Mouse (Mus musculus) liver, embryonic 15.5 days (tissue): ENCODE results near the gene Dnah7c. TPM values are rescaled to one million over a fixed set of nuclear protein-coding genes. Genes with fewer than 3 reads are reported as not detected.
"Not testable (repeated sequence)": the region's sequence is repeated elsewhere in the genome, so short reads cannot be mapped to it uniquely, and the experiment has no call there.

Source experiments
- ATAC-seq: fragments of 200-750 bp; cut with Nextera tagmentation; 2 replicates; pipeline ENCODE4 v1.8.0; 2017; ENCODE audit warnings: moderate number of reproducible peaks, mild to moderate bottlenecking, moderate library complexity; ENCODE audit not compliant: insufficient read depth
- H3K27ac ChIP-seq: fragments of 300-500 bp; sonication (generic); replicated peaks from 2 replicates; pipeline ENCODE4 v1.5.1; 2015; ENCODE audit warnings: mild to moderate bottlenecking, inconsistent platforms
- H3K27me3 ChIP-seq: fragments of 300-500 bp; sonication (generic); 2 replicates; pipeline ENCODE4 v1.6.1; 2015; ENCODE audit warnings: mild to moderate bottlenecking, inconsistent platforms
- H3K36me3 ChIP-seq: fragments of 300-500 bp; sonication (generic); replicated peaks from 2 replicates; pipeline ENCODE4 v1.6.1; 2015; ENCODE audit warnings: moderate library complexity, mild to moderate bottlenecking, inconsistent platforms
- H3K4me1 ChIP-seq: fragments of 300-500 bp; sonication (generic); replicated peaks from 2 replicates; pipeline ENCODE4 v1.6.1; 2015; ENCODE audit warnings: inconsistent platforms
- H3K4me2 ChIP-seq: fragments of 300-500 bp; sonication (generic); 2 replicates; pipeline ENCODE4 v1.6.1; 2015; ENCODE audit warnings: moderate library complexity, mild to moderate bottlenecking, inconsistent platforms
- H3K4me3 ChIP-seq: fragments of 300-500 bp; sonication (generic); replicated peaks from 2 replicates; pipeline ENCODE4 v1.5.1; 2015; ENCODE audit warnings: mild to moderate bottlenecking, inconsistent platforms
- H3K9ac ChIP-seq: fragments of 300-500 bp; sonication (generic); 2 replicates; pipeline ENCODE4 v1.6.1; 2015; ENCODE audit warnings: moderate library complexity, mild to moderate bottlenecking, inconsistent platforms
- H3K9me3 ChIP-seq: fragments of 300-500 bp; sonication (generic); replicated peaks from 2 replicates; pipeline ENCODE4 v1.6.1; 2016; ENCODE audit warnings: inconsistent platforms
- WGBS: fragments of 180-500 bp; shearing (Covaris S2); methylation state at CpG from one replicate; pipeline ENCODE4 v1.1.7; 2015; ENCODE audit warnings: mixed read lengths; ENCODE audit not compliant: insufficient replicate concordance; 5-methylcytosine and 5-hydroxymethylcytosine counted together
- polyA plus RNA-seq: library from polyadenylated mRNA; unstranded; fragments of >200 nt; fragmentation: Nextera tagmentation; extraction: Ambion mirVana; gene quantifications from 2 replicates; pipeline ENCODE4 v1.2.1, GENCODE M21; 2015

Gene Dnah7c
- not detected in 2 replicates for polyA plus RNA-seq

DNA sequence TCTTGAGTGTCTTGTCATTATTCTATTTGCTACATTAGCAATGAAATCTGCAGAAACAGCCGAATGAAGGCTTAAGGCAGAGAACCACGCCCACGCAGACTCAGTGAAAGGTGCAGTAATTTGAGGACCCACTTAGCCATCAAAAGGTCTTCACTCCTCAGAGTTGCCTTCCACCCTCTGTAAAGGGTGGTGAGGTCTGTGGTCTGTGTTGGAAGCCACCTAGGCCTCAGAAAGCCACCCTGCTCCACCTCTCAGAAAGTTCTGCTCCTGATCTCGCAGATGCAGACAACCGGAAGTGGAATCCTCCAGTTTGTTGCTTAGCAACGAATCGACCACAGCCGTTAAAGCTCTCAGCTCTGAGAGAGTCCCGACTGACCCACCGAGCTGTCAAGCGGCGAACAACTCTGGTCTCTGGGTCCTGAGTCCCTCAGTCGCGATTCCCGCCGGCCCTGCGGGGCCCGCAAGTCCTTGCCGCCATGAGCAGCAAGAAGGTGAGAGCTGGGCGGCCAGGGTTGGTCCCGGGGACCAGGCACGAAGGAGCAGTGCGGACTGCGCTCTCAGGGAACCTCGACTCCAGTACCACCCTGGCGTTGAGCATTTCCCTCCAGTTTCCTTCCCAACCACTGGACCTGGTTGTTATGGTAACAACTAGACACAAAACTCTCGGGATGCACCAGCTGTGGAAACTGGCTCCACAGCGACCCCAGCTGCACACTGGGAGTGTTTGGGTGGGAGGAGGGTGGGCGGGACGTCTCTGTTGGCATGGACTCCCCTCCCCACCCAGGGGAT is at the start of gene Dnah7c:
TSS of gene Dnah7c (plus strand) at position 456 of the 789 bp plus-strand sequence.
- H3K9ac ChIP-seq: no peak within 1 kb of the TSS
- no peak for ATAC-seq
- no peaks in the 10 kb centered on the region for H3K36me3 ChIP-seq
- H3K27ac ChIP-seq: no peak within 1 kb of the TSS
- H3K4me2 ChIP-seq: peak within 1 kb of the TSS; percentile 50
- H3K27me3 ChIP-seq: no peaks in the 10 kb centered on the region
- 0 out of 2 replicates have a peak, but pooled peaks cover 4% of the 10 kb centered on the region for H3K4me1 ChIP-seq
- 11% methylated on average over 30 of the region's 30 CpGs for WGBS
- H3K9me3 ChIP-seq: 0 out of 2 replicates have a peak, but pooled peaks cover 2% of the 10 kb centered on the region
- H3K4me3 ChIP-seq: 0 out of 2 replicates have a peak within 1 kb of the TSS, but pooled peaks have one; percentile 10

DNA sequence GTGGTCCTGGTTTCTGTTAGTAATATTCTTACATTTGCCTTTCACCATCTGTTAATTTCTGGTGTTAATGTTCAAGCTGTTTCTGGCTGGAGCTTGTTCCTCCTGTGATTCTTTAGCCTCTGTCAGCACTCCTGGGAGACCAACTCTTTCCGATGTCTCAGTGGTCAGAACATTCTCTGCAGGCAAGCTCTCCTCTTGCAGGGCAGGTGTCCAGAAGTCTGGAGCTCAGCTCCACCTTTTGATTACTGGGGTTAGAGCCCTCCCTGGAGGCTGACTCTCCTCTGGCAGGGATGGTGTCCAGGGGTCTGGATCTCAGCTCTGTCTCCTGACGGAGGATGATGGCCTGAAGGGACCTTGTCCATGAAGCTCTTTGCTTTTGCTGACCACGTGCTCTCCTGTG is 44.8 kb upstream of the Dnah7c start:
- not testable (repeated sequence) for H3K9me3 ChIP-seq, H3K27me3 ChIP-seq, H3K27ac ChIP-seq, ATAC-seq, H3K4me2 ChIP-seq, H3K4me1 ChIP-seq, H3K36me3 ChIP-seq, H3K9ac ChIP-seq, H3K4me3 ChIP-seq
- 70% methylated on average over 3 of the region's 3 CpGs for WGBS

DNA sequence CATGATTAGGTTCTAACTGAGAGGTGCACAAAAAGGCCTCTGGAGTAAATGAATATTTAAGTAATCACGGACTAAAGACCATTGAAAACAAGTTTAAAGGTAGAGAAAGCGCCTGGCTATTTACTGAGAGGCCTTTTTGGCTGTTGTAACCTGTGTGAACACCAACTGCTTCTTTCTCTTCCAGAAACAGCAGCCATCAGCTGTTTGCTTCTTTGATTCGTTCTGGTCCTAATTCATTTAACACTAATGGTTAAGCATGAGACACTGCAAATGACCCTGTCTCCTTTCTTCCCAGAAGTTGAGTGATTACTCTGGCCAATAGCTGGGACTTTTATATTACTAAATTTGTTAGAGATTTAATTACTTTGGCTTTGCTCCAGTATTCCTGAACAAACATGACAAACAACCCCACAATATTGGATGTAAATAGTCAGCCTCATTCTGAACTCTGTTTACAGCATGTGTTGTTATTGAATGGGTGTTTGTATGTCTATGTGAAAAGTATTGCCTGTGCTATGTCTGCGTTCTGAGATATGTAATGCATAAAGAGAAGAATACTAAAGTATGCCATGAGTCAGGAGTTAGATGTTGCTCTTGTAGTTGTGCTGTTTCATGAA is 30.6 kb upstream of the Dnah7c start:
- H3K4me1 ChIP-seq, H3K9ac ChIP-seq, H3K27me3 ChIP-seq, H3K9me3 ChIP-seq, H3K4me3 ChIP-seq, ATAC-seq, H3K36me3 ChIP-seq, H3K4me2 ChIP-seq, H3K27ac ChIP-seq: not testable (repeated sequence)
- 44% methylated on average over 3 of the region's 4 CpGs for WGBS

DNA sequence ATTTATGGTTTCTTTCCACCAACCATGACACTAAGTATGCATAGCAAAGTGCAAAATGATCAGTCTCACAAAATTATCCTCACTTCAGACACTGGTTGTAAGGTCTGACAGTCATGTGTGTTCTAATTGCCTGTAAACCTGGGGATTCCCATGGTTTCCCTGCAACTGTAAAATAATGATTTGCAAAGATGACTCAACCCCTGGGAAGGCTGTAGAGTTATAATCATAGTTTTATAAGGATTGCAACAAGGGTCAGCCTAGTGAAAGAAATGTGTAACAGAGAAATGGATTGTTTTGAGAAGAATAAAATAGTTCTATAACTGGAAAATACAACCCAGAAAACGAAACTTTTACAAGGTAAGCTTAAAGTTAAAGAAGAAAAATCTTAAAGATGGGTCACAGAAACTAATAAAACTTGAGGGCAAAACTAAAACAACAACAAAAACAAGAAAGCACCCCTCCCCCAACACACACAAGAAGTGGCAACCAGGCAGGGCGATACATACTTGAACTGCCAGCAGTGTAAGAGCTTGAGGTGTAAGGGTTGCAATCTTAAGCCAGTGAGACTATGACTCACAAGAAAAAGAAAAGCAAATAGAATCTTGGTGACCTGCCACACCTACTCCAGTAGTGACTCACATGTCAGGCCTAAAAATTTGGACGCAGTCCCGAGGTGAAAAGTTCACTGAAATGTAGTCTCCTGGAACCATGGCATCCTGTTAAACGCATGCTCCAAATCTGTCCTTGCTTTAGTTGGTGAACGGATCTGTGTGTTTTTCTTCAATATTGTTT is 16.9 kb upstream of the Dnah7c start:
- Histone ChIP-seq H3K36me3 (no peaks in the 10 kb centered on the region), H3K9me3 (no peaks in the 10 kb centered on the region), H3K27me3 (no peaks in the 10 kb centered on the region), H3K4me2 (no peak overlapping the region), H3K9ac (no peak overlapping the region), H3K27ac (no peak overlapping the region), H3K4me1 (no peaks in the 10 kb centered on the region), H3K4me3 (no peak overlapping the region)
- 56% methylated on average over 6 of the region's 6 CpGs for WGBS
- no peak for ATAC-seq

DNA sequence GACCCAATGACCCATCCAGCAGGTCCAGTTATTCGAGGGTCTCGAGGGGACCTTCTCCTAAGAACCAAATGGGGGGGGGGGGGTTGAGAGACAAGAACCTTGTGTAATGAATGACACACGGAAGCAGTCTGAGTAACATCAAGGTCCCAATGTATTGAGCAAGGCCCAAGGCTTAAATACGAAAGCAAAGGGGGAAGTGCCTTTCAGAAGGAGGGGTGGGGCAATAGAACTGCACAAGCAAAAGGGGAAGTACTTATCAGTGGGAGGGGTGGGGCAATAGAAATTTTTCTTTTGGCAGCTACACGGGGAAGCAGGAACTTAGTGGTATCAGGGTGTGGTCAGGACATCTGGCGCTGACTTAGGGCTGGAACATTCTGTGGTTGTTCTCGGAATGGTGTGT is 10.6 kb upstream of the Dnah7c start:
- not testable (repeated sequence) for H3K9ac ChIP-seq, H3K4me2 ChIP-seq, H3K36me3 ChIP-seq, H3K4me3 ChIP-seq, ATAC-seq, H3K27me3 ChIP-seq, H3K4me1 ChIP-seq, H3K9me3 ChIP-seq, H3K27ac ChIP-seq
- 42% methylated on average over 7 of the region's 7 CpGs for WGBS

DNA sequence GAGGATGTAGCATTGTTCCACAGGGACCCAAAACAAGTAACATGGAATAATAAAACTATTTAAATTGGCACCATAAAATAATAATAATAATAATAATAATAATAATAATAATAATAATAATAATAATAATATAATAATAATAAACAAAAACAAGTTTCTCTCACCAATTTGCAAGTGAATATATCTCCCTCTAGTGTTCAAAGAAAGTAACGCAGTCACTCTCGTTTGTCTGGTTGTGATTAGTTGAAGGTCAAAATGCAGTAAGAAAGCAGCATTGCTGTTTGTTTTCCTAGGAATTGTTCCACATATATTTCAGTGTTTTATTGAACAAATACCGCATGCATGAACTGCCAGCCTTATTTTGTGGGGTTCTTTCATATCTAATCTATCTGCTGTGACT is 8.4 kb upstream of the Dnah7c start:
- H3K36me3 ChIP-seq, H3K27me3 ChIP-seq, H3K4me2 ChIP-seq, H3K9ac ChIP-seq, H3K4me1 ChIP-seq, H3K4me3 ChIP-seq, H3K9me3 ChIP-seq, ATAC-seq, H3K27ac ChIP-seq: not testable (repeated sequence)
- 15% methylated on average over 3 of the region's 3 CpGs for WGBS

DNA sequence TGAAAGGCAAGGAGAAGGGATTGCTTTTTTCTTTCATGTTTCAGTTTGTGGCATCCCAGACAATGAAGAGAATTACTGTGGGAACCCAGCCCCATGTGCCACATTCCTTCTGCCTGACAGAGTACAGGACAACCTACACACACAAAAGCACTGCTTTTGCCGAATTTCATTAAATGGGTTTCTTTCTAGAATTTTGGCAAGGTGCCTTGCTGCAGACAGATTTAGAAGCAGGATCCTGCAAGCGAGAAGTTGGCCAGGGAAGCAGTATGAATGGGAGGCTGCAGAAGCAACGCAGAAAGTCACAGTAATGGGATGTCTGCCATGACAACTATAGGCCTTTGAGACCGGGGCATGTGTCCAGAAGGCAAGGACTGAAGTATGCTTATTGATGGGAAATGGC is 6.4 kb upstream of the Dnah7c start:
- ATAC-seq, H3K27ac ChIP-seq, H3K4me1 ChIP-seq, H3K9me3 ChIP-seq, H3K9ac ChIP-seq, H3K36me3 ChIP-seq, H3K27me3 ChIP-seq, H3K4me2 ChIP-seq, H3K4me3 ChIP-seq: not testable (repeated sequence)
- 39% methylated on average over 4 of the region's 4 CpGs for WGBS

DNA sequence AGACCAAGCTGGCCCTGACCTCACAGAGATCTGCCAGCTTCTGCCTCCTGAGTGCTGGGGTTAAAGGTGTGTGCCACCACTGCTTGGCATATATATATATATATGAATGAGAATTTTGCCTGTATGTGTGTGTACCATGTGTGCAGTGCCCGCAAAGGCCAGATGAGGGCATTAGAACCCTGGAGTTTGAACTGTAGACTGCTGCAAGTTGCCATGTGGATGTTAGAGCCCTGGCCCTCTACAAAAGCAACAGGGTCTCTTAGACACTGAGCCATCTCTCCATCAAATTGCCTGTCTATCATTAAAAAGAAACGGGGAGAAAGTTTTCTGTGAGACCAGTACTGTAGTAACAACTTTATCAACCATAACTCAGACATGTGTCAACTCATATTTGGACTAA is 3.0 kb downstream of the Dnah7c start:
- no peaks in the 10 kb centered on the region for H3K36me3 ChIP-seq
- 52% methylated on average over 2 of the region's 2 CpGs for WGBS
- H3K9me3 ChIP-seq: no peaks in the 10 kb centered on the region
- no peak overlapping the region for H3K9ac ChIP-seq
- H3K4me1 ChIP-seq: 0 out of 2 replicates have a peak, but pooled peaks cover 4% of the 10 kb centered on the region
- H3K27ac ChIP-seq: no peak overlapping the region
- no peaks in the 10 kb centered on the region for H3K27me3 ChIP-seq
- H3K4me2 ChIP-seq: no peak overlapping the region
- ATAC-seq: no peak
- no peak overlapping the region for H3K4me3 ChIP-seq

DNA sequence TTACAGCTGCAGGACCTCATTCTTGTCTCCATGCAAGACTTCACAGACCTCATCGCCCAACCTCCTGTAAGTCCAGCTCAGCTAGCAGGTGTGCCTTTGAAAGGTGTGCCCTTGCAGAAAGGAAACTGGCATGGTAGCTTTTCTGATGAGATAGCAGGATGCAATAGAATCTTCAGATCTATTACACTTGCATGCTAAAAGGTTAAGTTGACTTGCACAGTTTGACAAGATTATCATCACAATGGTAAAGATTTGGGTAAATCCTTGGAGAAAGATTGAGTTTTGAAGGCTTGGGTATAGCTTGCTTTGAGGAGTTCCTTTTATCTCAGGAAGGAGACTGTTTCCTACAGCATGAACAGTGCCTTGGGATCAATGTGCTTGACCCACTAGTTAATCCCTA is 89.3 kb downstream of the Dnah7c start:
- not testable (repeated sequence) for H3K9ac ChIP-seq, H3K4me2 ChIP-seq, H3K4me3 ChIP-seq, H3K4me1 ChIP-seq, H3K27ac ChIP-seq, H3K27me3 ChIP-seq, H3K9me3 ChIP-seq, H3K36me3 ChIP-seq, ATAC-seq
- WGBS: 50% methylated on average over 1 of the region's 1 CpGs

DNA sequence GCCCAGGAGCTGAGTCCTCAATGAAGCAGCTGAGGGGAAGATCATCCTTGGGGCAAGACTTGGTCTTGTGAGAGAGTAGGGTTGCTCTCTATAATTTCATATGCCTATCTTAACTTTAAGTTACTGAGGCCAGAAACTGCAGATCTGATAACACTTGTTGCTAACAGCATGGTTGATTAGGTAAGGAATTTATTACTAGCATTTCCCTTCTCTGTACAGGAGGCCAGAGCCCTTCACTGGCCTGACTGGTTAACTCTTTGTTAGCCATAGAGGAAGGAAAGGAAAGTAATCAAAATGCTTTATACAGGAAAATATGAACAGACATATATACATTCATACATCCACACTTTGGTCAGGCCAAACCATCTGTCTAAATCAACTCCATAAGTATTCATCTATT is 95.6 kb downstream of the Dnah7c start:
- Histone ChIP-seq H3K9me3 (no peaks in the 10 kb centered on the region), H3K27ac (no peak overlapping the region), H3K4me3 (no peak overlapping the region), H3K4me1 (no peaks in the 10 kb centered on the region), H3K36me3 (no peaks in the 10 kb centered on the region), H3K27me3 (no peaks in the 10 kb centered on the region), H3K4me2 (no peak overlapping the region), H3K9ac (no peak overlapping the region)
- ATAC-seq: no peak

DNA sequence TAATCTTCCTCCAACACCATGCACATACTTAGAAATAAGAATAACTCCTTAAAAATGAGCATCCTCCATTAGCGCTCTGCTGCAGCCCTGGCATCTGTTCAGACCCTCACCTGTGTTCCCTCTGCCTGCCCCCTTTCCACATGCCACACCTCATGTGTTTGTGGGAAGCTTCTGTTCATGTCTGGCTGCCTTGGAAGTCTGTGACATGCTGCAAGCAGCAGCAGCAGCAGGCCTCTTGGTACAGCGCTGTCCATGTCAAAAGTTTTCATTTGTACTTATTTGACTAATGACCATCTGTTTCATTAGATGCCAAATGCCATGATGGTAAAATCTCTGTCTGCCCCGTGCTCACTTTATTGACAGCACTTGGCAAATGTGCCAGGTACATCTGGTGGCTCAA is 101.1 kb downstream of the Dnah7c start:
- H3K27ac ChIP-seq, H3K4me3 ChIP-seq, H3K36me3 ChIP-seq, H3K9me3 ChIP-seq, ATAC-seq, H3K27me3 ChIP-seq, H3K9ac ChIP-seq, H3K4me1 ChIP-seq, H3K4me2 ChIP-seq: not testable (repeated sequence)
- 40% methylated on average over 3 of the region's 3 CpGs for WGBS
